Mouse (Mus musculus) bone marrow, adult 2 months (tissue): ENCODE measurements around the gene Cacna1c.

ENCODE experiments used
- CTCF ChIP-seq: fragments of 200-500 bp; IDR thresholded peaks from 2 replicates; pipeline ENCODE4 v1.5.1; 2011; ENCODE audit warnings: low read length, control low read depth; ENCODE audit not compliant: control insufficient read depth, insufficient read depth
- POLR2A ChIP-seq: fragments of 200-500 bp; IDR thresholded peaks from 2 replicates; pipeline ENCODE4 v1.6.1; 2011; ENCODE audit warnings: low read depth, mild to moderate bottlenecking, control low read depth, low read length, borderline replicate concordance; ENCODE audit not compliant: control insufficient read depth

- no peak for TF ChIP-seq CTCF
- no peak for TF ChIP-seq POLR2A
Measured at GRCm38 (mm10) chr6:118907704-118908103, 288.5 kb downstream of the Cacna1c start.
